Mouse (Mus musculus): ENCODE measurements around the gene Epn1.
"Not testable (repeated sequence)": the region's sequence is repeated elsewhere in the genome, so short reads cannot be mapped to it uniquely, and the experiment has no call there.

Gene Epn1

GRCm38 (mm10) chr7:5058631-5059030 lies 21.4 kb upstream of the Epn1 start:
- DNase-seq (ENCODE audit: low read depth, low spot score): no peak

DNA sequence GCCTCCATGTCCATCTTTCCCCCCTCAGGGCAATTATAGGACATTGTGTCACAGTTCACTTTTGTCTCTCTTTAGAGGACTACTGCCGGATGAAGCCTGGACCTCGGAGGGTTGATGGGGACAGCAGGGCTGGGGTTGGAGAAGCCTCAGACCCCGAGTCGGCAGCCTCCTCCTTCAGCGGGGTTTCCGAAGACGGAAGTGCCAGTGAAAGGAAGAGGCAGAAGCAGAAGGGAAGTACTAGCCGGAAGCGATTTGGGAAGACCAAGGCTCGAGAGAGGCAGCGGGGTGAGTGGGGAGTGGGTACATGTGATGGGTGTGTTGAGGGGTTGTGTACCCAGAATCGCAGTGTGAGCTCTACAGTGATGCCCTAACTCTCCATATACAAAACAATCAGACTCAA lies 20.6 kb upstream of the Epn1 start:
- DNase-seq (ENCODE audit: low read depth, low spot score): no peak

- DNase-seq (ENCODE audit: low read depth, low spot score): no peak
Measured at GRCm38 (mm10) chr7:5060239-5060731, 19.8 kb upstream of the Epn1 start.

DNA sequence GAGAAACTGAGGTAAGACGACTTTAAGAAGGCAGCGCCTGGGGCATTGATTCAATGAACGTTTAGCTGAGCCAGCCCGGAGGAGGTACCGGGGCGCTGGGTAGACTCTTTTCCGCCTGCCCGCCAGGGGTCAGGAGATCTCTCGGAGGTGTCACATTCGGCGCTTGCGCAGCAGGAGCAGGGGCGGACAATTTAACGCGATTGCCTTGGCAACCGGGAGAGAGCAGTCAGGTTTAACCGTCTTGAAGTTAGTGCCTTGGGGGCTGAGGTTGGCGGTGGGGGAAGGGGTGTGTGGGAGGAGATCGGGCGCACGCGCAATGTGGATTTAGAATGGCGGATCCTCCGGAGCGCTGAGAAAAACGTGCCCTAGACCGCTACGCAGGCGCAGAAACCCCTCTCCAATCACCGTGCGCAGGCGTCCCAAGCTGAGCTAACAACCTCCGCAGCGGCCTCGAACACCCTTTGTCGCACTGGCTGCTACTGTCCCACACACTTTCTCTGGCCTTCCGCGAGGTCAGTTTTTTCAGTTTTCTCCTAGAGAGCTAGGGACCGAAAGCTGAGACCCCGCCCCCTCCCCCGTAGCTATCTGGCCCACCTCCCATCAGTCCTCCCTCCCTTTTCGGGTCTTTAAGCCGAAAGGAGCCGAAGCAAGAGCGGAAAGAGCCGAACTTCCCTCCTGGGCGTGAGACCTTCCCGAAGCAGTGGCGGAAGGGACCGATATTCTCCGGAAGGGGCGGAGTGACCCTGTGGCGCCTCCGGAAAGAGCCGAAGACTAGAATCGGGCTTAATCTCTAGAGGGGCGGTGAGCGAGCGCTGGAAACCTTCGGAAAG lies 18.9 kb upstream of the Epn1 start:
- DNase-seq (ENCODE audit: low read depth, low spot score): peak; percentile 91

DNA sequence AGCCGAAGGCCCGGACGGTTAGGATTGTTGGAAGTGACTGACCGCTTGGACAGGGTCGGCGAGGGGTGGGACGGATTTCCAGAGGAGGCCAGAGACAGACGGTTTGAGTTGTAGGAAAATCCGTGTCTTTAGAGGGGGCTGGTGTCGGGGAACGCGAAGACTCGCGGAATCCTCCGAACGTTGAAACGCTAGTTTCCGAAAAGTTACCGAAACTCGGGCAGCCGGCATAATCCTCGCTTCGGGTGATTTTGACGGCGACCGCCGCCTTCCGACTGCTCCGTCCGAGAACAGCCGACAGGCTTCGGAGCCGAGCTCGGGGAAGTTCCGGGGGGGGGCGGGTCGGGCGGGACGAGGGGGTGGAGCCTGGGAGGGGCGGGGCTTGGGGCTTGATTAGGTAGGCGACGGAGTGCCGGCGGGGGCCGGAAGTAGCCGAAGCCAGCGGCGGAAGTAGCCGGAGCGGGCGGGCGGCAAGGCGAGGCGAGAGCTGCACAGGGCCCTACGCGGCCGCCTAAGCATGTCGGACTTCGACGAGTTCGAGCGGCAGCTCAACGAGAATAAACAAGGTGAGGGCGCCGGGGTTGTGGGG lies 18.2 kb upstream of the Epn1 start, which contains the start of gene U2af2:
U2af2 (plus strand) TSS at position 370 of the 586 bp plus-strand sequence.
- DNase-seq (ENCODE audit: low read depth, low spot score): no peak

DNA sequence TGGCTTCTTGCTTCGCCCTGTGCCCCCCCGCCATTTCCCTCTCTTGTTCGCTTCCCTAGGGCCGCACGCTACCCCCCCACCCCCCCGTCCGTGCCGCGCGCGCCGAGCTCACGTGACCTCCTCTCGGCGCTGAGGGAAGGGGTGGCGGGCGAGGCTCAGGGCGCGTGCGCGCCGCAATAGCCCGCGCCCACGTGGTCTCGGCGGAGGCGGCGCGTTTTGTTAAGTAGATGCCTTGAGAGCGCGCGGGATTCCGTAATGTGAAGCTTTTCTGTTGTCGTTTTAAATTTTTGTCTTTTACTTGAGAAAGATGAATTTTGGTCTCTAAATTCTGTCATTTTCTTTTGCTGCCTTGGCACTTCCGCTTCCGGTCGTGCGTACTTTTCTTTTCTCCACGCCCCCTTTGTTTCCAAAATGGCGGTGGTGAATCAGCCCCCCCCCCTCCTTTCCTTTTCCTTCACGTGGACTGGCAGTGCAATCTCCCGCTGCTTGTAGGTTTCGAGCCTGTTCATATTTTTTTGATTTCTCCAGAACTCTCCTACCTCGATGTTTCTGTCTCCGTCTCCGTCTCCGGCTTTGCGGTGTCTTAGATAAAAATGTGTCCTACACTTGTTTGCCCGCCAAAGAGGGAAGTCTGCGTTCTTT lies 17.6 kb upstream of the Epn1 start:
- no peak for DNase-seq (ENCODE audit: low read depth, low spot score)

DNA sequence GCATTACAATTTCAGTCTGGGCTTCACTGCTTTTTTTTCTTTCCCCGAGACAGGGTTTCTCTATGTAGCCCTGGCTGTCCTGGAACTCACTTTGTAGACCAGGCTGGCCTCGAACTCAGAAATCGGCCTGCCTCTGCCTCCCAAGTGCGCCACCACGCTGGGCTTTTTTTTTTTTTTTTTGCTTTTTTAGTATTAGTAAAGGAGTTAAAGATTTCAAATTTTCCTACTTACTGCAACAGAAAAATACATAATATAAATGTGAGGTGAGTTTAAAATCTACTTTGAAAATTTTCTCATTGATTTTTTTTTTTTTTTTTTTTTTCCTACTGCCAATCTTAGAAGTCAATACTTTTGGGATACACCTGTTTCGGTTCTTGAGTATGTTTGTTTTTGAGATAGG lies 15.1 kb upstream of the Epn1 start:
- no peak for DNase-seq (ENCODE audit: low read depth, low spot score)

DNA sequence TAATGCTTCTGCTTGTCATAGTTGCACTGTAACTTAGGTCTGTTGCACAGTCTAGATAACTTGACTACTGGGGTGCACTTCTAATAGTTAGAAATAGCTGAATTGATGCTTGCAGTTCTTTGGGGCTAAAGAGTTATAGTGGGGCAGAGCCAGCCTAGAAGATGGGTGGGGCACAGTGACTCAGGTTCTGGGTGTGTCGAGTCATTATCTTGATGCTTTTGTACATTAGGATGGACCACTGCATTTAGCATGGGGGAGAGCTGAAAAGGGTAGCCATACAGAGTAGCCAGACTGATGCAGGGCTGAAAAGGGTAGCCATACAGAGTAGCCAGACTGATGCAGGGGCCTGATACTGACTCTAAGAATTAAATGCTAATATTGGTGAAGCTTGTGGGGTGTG lies 6.4 kb upstream of the Epn1 start:
- DNase-seq (ENCODE audit: low read depth, low spot score): no peak

- no peak for DNase-seq (ENCODE audit: low read depth, low spot score)
Measured at GRCm38 (mm10) chr7:5074984-5075383, 5.1 kb upstream of the Epn1 start.

GRCm38 (mm10) chr7:5076931-5077330 lies 3.1 kb upstream of the Epn1 start:
- DNase-seq (ENCODE audit: low read depth, low spot score): no peak

- not testable (repeated sequence) for DNase-seq (ENCODE audit: low read depth, low spot score)
Measured at GRCm38 (mm10) chr7:5079365-5080009, 548 bp upstream of the Epn1 start.

DNA sequence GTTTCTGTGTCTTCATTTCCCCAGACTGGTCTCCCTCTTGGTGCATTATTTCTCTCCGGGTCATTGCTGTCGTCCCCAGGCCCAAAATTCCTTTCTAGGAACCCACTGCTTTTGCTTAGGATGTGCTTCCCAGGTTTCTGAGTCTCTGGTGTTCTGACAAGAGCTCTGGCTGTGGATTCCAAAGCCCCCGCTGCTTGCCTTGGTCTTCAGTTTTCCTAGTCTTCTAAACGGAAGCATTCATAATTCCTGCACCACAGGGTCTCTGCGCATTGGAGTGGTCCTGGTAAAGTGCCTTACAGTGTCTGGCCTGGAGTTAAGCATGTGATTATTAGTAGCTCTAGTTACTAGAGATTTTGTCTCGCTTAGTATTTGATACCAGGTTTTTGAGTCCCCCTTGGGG lies 780 bp downstream of the Epn1 start:
- no peak for DNase-seq (ENCODE audit: low read depth, low spot score)

DNA sequence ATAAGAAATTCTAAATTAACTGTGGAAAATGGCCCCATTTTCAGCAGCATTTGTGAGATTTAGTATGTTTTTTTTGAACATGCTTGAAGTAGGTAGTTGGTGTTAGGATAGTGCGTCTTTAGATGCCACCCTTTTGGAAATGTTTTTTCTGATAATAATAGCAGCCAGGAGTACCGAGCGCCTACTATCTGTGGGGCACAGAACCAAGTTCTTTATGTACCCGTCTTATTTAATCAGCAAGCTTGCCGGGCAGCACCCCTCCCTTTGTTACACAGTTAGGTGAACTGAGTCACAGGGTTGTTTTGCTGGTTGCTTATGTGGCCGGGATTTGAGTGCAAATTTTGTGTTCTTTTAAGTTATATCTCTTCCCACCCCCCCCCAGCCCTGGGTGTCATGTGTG lies 1.2 kb downstream of the Epn1 start:
- DNase-seq (ENCODE audit: low read depth, low spot score): no peak

DNA sequence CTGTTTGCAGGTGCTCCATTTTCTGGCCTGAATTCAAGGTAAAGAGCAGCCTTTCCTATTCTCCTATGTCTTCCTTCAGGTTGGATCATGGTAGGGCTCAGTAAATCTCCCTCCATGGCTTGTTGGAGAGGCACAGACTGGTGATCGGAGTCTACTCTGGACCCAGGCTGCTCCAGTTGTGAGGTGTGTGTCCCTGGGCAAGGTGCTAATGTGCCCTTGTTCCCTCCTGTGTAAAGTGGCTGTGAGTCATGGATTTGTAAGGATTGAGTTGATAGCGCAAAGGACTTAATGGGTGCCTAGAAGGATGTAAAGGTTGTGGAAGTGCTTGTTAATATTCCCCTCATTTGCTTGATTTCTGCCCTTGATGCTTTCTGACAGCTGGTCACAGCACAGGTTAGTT lies 1.9 kb downstream of the Epn1 start:
- no peak for DNase-seq (ENCODE audit: low read depth, low spot score)

DNA sequence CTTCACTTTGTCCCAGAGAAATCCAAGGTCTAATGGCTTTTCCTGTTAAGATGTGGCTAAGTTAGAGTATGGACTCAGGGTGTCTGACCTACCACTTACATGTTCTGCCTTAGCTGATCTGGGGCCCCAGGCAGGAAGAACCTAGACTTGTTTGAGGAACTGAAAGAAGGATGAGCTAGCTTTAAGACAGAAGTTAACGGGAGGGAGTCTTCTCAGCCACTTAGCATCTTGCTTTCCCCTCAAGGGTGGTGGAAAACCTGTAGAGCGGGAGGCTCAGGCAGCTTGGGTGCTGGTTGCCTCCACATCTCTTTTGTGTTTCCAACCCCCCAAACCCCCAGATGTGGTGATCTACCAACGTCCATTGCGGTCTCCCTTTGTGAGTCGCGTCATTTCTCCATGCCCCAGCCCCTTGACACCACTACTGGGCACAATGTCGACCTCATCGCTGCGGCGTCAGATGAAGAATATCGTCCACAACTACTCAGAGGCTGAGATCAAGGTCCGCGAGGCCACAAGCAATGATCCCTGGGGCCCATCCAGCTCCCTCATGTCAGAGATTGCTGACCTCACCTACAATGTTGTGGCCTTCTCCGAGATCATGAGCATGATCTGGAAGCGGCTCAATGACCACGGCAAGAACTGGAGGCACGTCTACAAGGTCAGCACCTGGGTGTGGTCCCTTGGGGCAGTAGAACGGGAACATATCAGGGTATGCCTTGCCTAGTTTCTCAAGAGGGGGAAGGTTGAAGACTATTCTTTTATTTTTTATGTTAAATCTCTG lies 3.5 kb downstream of the Epn1 start:
- DNase-seq (ENCODE audit: low read depth, low spot score): no peak

- DNase-seq (ENCODE audit: low read depth, low spot score): no peak
Measured at GRCm38 (mm10) chr7:5085512-5085911, 5.5 kb downstream of the Epn1 start.

GRCm38 (mm10) chr7:5086921-5087440 lies 6.9 kb downstream of the Epn1 start:
- DNase-seq (ENCODE audit: low read depth, low spot score): no peak

- DNase-seq (ENCODE audit: low read depth, low spot score): no peak
Measured at GRCm38 (mm10) chr7:5087886-5088285, 7.9 kb downstream of the Epn1 start.

- DNase-seq (ENCODE audit: low read depth, low spot score): no peak
Measured at GRCm38 (mm10) chr7:5089853-5090252, 9.8 kb downstream of the Epn1 start.

- DNase-seq (ENCODE audit: low read depth, low spot score): no peak
Measured at GRCm38 (mm10) chr7:5091008-5091728, 11.1 kb downstream of the Epn1 start.
